Mouse (Mus musculus) small intestine, adult 2 months (tissue): ENCODE measurements around the gene Mtch2. TPM values are rescaled to one million over a fixed set of nuclear protein-coding genes. Genes with fewer than 3 reads are reported as not detected.
"Not testable (repeated sequence)": the region's sequence is repeated elsewhere in the genome, so short reads cannot be mapped to it uniquely, and the experiment has no call there.

ENCODE experiments used
- H3K27ac ChIP-seq: fragments of 200-500 bp; 2 replicates; pipeline ENCODE4 v1.5.1; 2012; ENCODE audit warnings: low read depth, low read length, control low read depth, inconsistent platforms; ENCODE audit not compliant: insufficient read depth
- H3K27me3 ChIP-seq: fragments of 200-500 bp; 2 replicates; pipeline ENCODE4 v1.6.1; 2012; ENCODE audit warnings: mild to moderate bottlenecking, moderate library complexity, low read length, inconsistent platforms; ENCODE audit not compliant: control insufficient read depth, insufficient read depth
- H3K36me3 ChIP-seq: fragments of 200-500 bp; 2 replicates; pipeline ENCODE4 v1.6.1; 2012; ENCODE audit warnings: mild to moderate bottlenecking, low read length, control low read depth, inconsistent platforms; ENCODE audit not compliant: control insufficient read depth, insufficient read depth
- H3K4me1 ChIP-seq: fragments of 200-500 bp; 2 replicates; pipeline ENCODE4 v1.6.1; 2012; ENCODE audit warnings: low read length, inconsistent platforms, mixed read lengths; ENCODE audit not compliant: control insufficient read depth, insufficient read depth, insufficient read length
- H3K4me3 ChIP-seq: fragments of 200-500 bp; 2 replicates; pipeline ENCODE4 v1.5.1; 2012; ENCODE audit warnings: low read depth, mild to moderate bottlenecking, control low read depth, inconsistent platforms, low read length, moderate library complexity
- CTCF ChIP-seq: fragments of 200-500 bp; IDR thresholded peaks from 2 replicates; pipeline ENCODE4 v1.5.1; 2012; ENCODE audit warnings: low read depth, mild to moderate bottlenecking, control low read depth, inconsistent platforms, low read length, moderate library complexity, mixed read lengths; ENCODE audit not compliant: insufficient replicate concordance, insufficient read length; ENCODE audit errors: extremely low read depth
- POLR2A ChIP-seq: fragments of 200-500 bp; IDR thresholded peaks from 2 replicates; pipeline ENCODE4 v1.6.1; 2012; ENCODE audit warnings: low read depth, mild to moderate bottlenecking, control low read depth, inconsistent platforms, low read length, moderate library complexity
- WGBS: fragments of 180-500 bp; shearing (Covaris S2); methylation state at CpG from one replicate; pipeline ENCODE4 v1.1.7; 2018; 5-methylcytosine and 5-hydroxymethylcytosine counted together
- polyA plus RNA-seq: library from polyadenylated mRNA; depleted of rRNA; stranded (reverse); fragments of >200 nt; gene quantifications from 2 replicates; pipeline ENCODE4 v1.2.3, GENCODE M21; 2012

Mtch2 gene
- polyA plus RNA-seq, 1 experiment = 85.5 TPM

- Histone ChIP-seq H3K4me3 (peak overlapping the region; percentile 66), H3K4me1 (peaks cover 16% of the 10 kb centered on the region), H3K36me3 (peaks cover 7% of the 10 kb centered on the region), H3K27me3 (peaks cover 40% of the 10 kb centered on the region), H3K27ac (no peak overlapping the region)
- TF ChIP-seq POLR2A = no peak
- TF ChIP-seq CTCF = no peak
- WGBS = 5% methylated on average over 132 of the region's 133 CpGs
Observed at GRCm38 (mm10) chr2:90889550-90890548, 42.9 kb downstream of the Mtch2 start.

- Histone ChIP-seq H3K4me3 (no peak overlapping the region), H3K27me3 (0 out of 2 replicates have a peak, but pooled peaks cover 4% of the 10 kb centered on the region), H3K36me3 (peaks cover 38% of the 10 kb centered on the region), H3K4me1 (peaks cover 13% of the 10 kb centered on the region), H3K27ac (peak overlapping the region; percentile 39; the same call in 1 of the 2 replicates)
- TF ChIP-seq CTCF (no peak), POLR2A (no peak)
- WGBS = 53% methylated on average over 6 of the region's 6 CpGs
Observed at GRCm38 (mm10) chr2:90893673-90894298, 46.8 kb downstream of the Mtch2 start.

GRCm38 (mm10) chr2:90894299-90894677 is 47.3 kb downstream of the Mtch2 start:
- H3K4me1 ChIP-seq, H3K4me3 ChIP-seq, H3K27me3 ChIP-seq: not testable (repeated sequence)
- Histone ChIP-seq H3K27ac (peak overlapping the region; percentile 39; the same call in 1 of the 2 replicates), H3K36me3 (peaks cover 41% of the 10 kb centered on the region)
- 51% methylated on average over 3 of the region's 3 CpGs for WGBS

GRCm38 (mm10) chr2:90903398-90903797 is 56.4 kb downstream of the Mtch2 start:
- Histone ChIP-seq H3K4me1 (peaks cover 10% of the 10 kb centered on the region; the same call in 1 of the 2 replicates), H3K4me3 (no peak overlapping the region), H3K27ac (no peak overlapping the region; the same call in 1 of the 2 replicates), H3K27me3 (no peaks in the 10 kb centered on the region), H3K36me3 (peaks cover 27% of the 10 kb centered on the region)
- TF ChIP-seq CTCF (no peak), POLR2A (no peak)
- 63% methylated on average over 2 of the region's 2 CpGs for WGBS

- under 1% methylated on average over 43 of the region's 43 CpGs for WGBS
- peak within 1 kb of the TSS; percentile 75 for H3K4me3 ChIP-seq
Observed at GRCm38 (mm10) chr2:90904076-90904855, 57.3 kb downstream of the Mtch2 start, which contains the start of the genes Kbtbd4 and Ndufs3. Kbtbd4 (plus strand) TSS chr2:90904740. Ndufs3 (minus strand) TSS chr2:90904827.

GRCm38 (mm10) chr2:90904856-90905224 is 57.9 kb downstream of the Mtch2 start:
- TF ChIP-seq CTCF (no peak), POLR2A (no peak)
- WGBS = under 1% methylated on average over 21 of the region's 21 CpGs
- H3K27me3 ChIP-seq = no peaks in the 10 kb centered on the region
- H3K4me1 ChIP-seq = peaks cover 10% of the 10 kb centered on the region; the same call in 1 of the 2 replicates
- peaks cover 31% of the 10 kb centered on the region for H3K36me3 ChIP-seq
- peak overlapping the region; percentile 56; the same call in 1 of the 2 replicates for H3K27ac ChIP-seq
- peak overlapping the region; percentile 75 for H3K4me3 ChIP-seq

More at GRCm38 (mm10) chr2:90904076-90904855, 57.3 kb downstream of the Mtch2 start, which contains the start of the genes Kbtbd4 and Ndufs3:
- TF ChIP-seq POLR2A (peak; percentile 88), CTCF (no peak)
- Histone ChIP-seq H3K27me3 (no peaks in the 10 kb centered on the region), H3K27ac (peak within 1 kb of the TSS; percentile 84), H3K36me3 (peaks cover 30% of the 10 kb centered on the region), H3K4me1 (peaks cover 10% of the 10 kb centered on the region; the same call in 1 of the 2 replicates)
